Mouse (Mus musculus) stomach, embryonic 16.5 days (tissue): ENCODE data around the gene Lrit2. TPM values are rescaled to one million over a fixed set of nuclear protein-coding genes. Genes with fewer than 3 reads are reported as not detected.

ENCODE experiments used
- ATAC-seq: fragments of 200-750 bp; cut with Nextera tagmentation; 2 replicates; pipeline ENCODE4 v1.8.0; 2017; ENCODE audit warnings: moderate number of reproducible peaks, moderate TSS enrichment; ENCODE audit not compliant: insufficient read depth, low FRiP score
- H3K27ac ChIP-seq: fragments of 300-500 bp; sonication (generic); 2 replicates; pipeline ENCODE4 v1.5.1; 2014; ENCODE audit warnings: low read length
- H3K27me3 ChIP-seq: fragments of 300-500 bp; sonication (generic); 2 replicates; pipeline ENCODE4 v1.6.1; 2014; ENCODE audit warnings: low read length, control low read depth, mixed read lengths; ENCODE audit not compliant: control insufficient read depth, insufficient read depth
- H3K36me3 ChIP-seq: fragments of 300-500 bp; sonication (generic); 2 replicates; pipeline ENCODE4 v1.6.1; 2014; ENCODE audit warnings: low read length; ENCODE audit not compliant: control insufficient read depth, insufficient read depth
- H3K4me1 ChIP-seq: fragments of 300-500 bp; sonication (generic); 2 replicates; pipeline ENCODE4 v1.6.1; 2014; ENCODE audit warnings: low read length, control low read depth, mixed read lengths; ENCODE audit not compliant: control insufficient read depth, insufficient read depth
- H3K4me2 ChIP-seq: fragments of 300-500 bp; sonication (generic); 2 replicates; pipeline ENCODE4 v1.6.1; 2014; ENCODE audit warnings: low read depth, low read length, mixed read lengths
- H3K4me3 ChIP-seq: fragments of 300-500 bp; sonication (generic); replicated peaks from 2 replicates; pipeline ENCODE4 v1.5.1; 2014; ENCODE audit warnings: mild to moderate bottlenecking, low read length
- H3K9ac ChIP-seq: fragments of 300-500 bp; sonication (generic); 2 replicates; pipeline ENCODE4 v1.6.1; 2014; ENCODE audit warnings: low read length
- H3K9me3 ChIP-seq: fragments of 300-500 bp; sonication (generic); replicated peaks from 2 replicates; pipeline ENCODE4 v1.6.1; 2016; ENCODE audit warnings: low read length, control low read depth; ENCODE audit not compliant: control insufficient read depth
- WGBS: fragments of 180-500 bp; shearing (Covaris S2); extraction: QIAGEN DNeasy Blood & Tissue Kit; methylation state at CpG from one replicate; pipeline ENCODE4 v1.1.7; 2014; 5-methylcytosine and 5-hydroxymethylcytosine counted together
- polyA plus RNA-seq: library from polyadenylated mRNA; unstranded; fragments of >200 nt; fragmentation: Nextera tagmentation; extraction: Ambion mirVana; gene quantifications from 2 replicates; pipeline ENCODE4 v1.2.1, GENCODE M21; 2015

Lrit2 gene
- polyA plus RNA-seq, 1 experiment from 2014 or later: not detected

- WGBS: 46% methylated on average over 2 of the region's 2 CpGs
- Histone ChIP-seq H3K4me3 (no peak overlapping the region), H3K27ac (no peak overlapping the region), H3K9me3 (no peaks in the 10 kb centered on the region), H3K4me1 (no peaks in the 10 kb centered on the region), H3K36me3 (no peaks in the 10 kb centered on the region), H3K27me3 (no peaks in the 10 kb centered on the region), H3K4me2 (no peak overlapping the region), H3K9ac (no peak overlapping the region)
- no peak for ATAC-seq
These were observed 1.1 kb upstream of the Lrit2 start for GRCm38 (mm10) chr14:37066636-37067035.

DNA sequence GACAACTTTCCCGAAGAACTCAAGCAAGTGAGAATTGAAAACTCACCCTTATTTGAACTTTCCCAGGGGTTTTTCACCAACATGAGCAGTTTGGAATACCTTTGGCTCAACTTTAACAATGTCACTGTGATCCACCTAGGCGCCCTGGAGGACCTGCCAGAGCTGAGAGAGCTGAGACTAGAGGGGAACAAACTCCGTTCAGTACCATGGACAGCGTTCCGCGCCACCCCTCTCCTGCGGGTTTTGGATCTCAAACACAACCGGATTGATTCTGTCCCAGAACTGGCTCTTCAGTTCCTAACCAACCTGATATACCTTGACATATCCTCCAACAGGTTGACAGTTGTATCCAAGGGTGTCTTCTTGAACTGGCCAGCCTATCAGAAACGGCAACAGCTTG is 787 bp downstream of the Lrit2 start:
- Histone ChIP-seq H3K9me3 (no peaks in the 10 kb centered on the region), H3K4me2 (no peak overlapping the region), H3K27me3 (no peaks in the 10 kb centered on the region), H3K36me3 (no peaks in the 10 kb centered on the region), H3K4me1 (no peaks in the 10 kb centered on the region), H3K27ac (no peak overlapping the region), H3K4me3 (no peak overlapping the region), H3K9ac (no peak overlapping the region)
- ATAC-seq: no peak
- WGBS: 17% methylated on average over 9 of the region's 9 CpGs

DNA sequence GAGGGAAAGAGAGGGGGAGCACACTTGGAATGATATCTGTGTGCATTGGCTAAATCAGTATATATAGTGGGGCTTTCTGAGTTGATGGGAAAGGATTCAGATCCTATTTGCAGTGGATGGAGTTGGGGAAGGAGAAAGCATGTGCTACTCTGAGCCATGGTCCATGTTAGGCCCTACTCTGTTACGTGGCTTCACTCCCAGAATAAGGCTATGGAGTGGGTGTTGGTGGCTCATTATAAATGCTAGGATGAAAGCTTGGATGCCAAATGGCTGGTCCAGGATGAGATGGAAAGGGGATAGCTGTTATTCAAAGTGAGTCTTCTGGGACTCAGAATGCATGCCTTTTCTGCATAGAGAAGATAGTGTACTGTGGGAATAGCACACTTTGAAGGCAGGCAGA is 13.0 kb downstream of the Lrit2 start:
- H3K9ac ChIP-seq: no peak overlapping the region
- WGBS: 68% methylated on average over 1 of the region's 1 CpGs
- no peak overlapping the region for H3K4me2 ChIP-seq
- no peaks in the 10 kb centered on the region for H3K27me3 ChIP-seq
- no peaks in the 10 kb centered on the region for H3K4me1 ChIP-seq
- no peaks in the 10 kb centered on the region for H3K36me3 ChIP-seq
- ATAC-seq: no peak
- H3K4me3 ChIP-seq: no peak overlapping the region
- H3K9me3 ChIP-seq: no peaks in the 10 kb centered on the region
- H3K27ac ChIP-seq: no peak overlapping the region

DNA sequence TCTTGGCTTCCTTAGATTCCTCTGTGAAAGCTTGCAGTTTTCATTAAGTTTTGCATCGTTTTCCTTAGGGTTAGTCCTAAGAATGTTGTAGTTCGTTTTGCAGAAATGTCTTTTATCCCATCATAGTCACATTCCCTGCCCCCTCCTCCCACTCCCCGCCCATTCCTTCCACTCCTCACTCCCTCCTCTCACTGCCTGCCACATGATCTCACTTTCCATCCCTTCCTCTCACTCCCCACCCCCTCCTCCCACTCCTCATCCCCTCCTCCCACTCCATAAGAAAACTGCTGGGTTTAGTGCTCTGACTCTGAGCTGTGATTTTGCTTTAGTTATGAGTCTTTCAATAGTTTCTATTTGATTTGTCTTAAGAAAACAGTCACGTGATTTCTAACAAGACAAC is 16.0 kb downstream of the Lrit2 start:
- no peak overlapping the region for H3K4me3 ChIP-seq
- no peaks in the 10 kb centered on the region for H3K36me3 ChIP-seq
- H3K27me3 ChIP-seq: no peaks in the 10 kb centered on the region
- ATAC-seq: no peak
- H3K4me2 ChIP-seq: no peak overlapping the region
- 23% methylated on average over 4 of the region's 4 CpGs for WGBS
- no peaks in the 10 kb centered on the region for H3K4me1 ChIP-seq
- no peak overlapping the region for H3K9ac ChIP-seq
- no peak overlapping the region for H3K27ac ChIP-seq
- no peaks in the 10 kb centered on the region for H3K9me3 ChIP-seq

DNA sequence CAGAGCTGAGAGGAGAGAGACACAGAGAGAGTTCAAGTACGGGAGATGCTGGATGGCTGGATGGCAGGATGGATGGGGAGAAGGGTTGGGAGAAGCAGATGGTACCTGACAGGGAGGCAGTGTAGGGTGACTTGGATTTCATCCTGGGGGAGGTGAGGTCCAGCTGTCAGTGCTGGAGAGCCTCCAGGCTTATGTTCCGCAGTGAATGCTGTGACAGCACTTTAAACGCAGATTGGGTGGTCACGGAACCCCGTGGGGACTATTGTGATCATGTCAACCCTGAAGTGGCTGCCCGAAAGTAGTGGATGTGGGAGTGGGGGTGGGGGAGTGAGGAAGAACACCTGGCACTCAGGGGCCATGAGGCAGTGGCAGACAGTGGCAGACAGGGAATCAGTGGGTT is 26.7 kb downstream of the Lrit2 start:
- Histone ChIP-seq H3K4me1 (0 out of 2 replicates have a peak, but pooled peaks cover 4% of the 10 kb centered on the region), H3K4me2 (no peak overlapping the region), H3K27ac (no peak overlapping the region), H3K9ac (no peak overlapping the region), H3K4me3 (no peak overlapping the region), H3K9me3 (no peaks in the 10 kb centered on the region), H3K27me3 (peaks cover 21% of the 10 kb centered on the region), H3K36me3 (no peaks in the 10 kb centered on the region)
- ATAC-seq: no peak
- 57% methylated on average over 6 of the region's 6 CpGs for WGBS

DNA sequence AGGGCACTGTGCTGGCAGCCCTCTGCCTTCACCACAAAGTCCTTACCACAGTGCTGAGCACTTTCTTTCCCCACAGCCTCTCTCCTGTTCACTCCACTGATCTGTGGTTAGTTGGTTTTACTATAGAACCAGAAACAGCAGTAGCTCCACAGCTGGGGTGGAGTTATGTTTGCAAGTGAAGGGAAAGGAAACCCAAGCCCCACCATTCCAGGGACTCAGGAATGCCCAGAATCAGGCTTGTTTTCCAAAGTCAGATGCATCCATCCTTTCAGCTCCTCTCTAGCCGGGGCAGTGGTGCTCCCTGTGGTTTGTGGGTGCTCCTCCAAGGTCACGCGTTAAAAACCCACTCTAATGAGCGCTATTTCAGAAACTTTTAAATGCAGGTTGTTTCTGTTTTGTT is 27.8 kb downstream of the Lrit2 start:
- Histone ChIP-seq H3K36me3 (no peaks in the 10 kb centered on the region), H3K9ac (no peak overlapping the region)

GRCm38 (mm10) chr14:37097956-37098530 is 30.3 kb downstream of the Lrit2 start, which contains the start of gene Cdhr1:
TSS of gene Cdhr1 (minus strand) at chr14:37098347.
- Histone ChIP-seq H3K4me1 (0 out of 2 replicates have a peak, but pooled peaks cover 4% of the 10 kb centered on the region), H3K9ac (no peak within 1 kb of the TSS), H3K27me3 (peaks cover 21% of the 10 kb centered on the region), H3K27ac (no peak within 1 kb of the TSS), H3K9me3 (no peaks in the 10 kb centered on the region), H3K36me3 (no peaks in the 10 kb centered on the region), H3K4me2 (peak within 1 kb of the TSS; percentile 48), H3K4me3 (peak within 1 kb of the TSS; percentile 23)
- ATAC-seq: peak; percentile 42; the same call in 1 of the 2 replicates
- WGBS: under 1% methylated on average over 30 of the region's 30 CpGs

More for the DNA sequence above, 27.8 kb downstream of the Lrit2 start:
- 69% methylated on average over 4 of the region's 4 CpGs for WGBS
- Histone ChIP-seq H3K4me2 (no peak overlapping the region), H3K27me3 (peaks cover 21% of the 10 kb centered on the region), H3K27ac (no peak overlapping the region), H3K4me3 (no peak overlapping the region), H3K4me1 (0 out of 2 replicates have a peak, but pooled peaks cover 4% of the 10 kb centered on the region), H3K9me3 (no peaks in the 10 kb centered on the region)
- no peak for ATAC-seq

- Histone ChIP-seq H3K36me3 (no peaks in the 10 kb centered on the region), H3K9me3 (no peaks in the 10 kb centered on the region), H3K9ac (no peak overlapping the region), H3K4me1 (peaks cover 10% of the 10 kb centered on the region; the same call in 1 of the 2 replicates), H3K4me2 (no peak overlapping the region), H3K27ac (no peak overlapping the region), H3K27me3 (peaks cover 18% of the 10 kb centered on the region), H3K4me3 (no peak overlapping the region)
- 53% methylated on average over 5 of the region's 5 CpGs for WGBS
- no peak for ATAC-seq
These were observed 33.8 kb downstream of the Lrit2 start for GRCm38 (mm10) chr14:37101531-37101930.

GRCm38 (mm10) chr14:37102484-37102883 is 34.8 kb downstream of the Lrit2 start:
- 74% methylated on average over 3 of the region's 3 CpGs for WGBS
- H3K4me3 ChIP-seq: no peak overlapping the region

More at GRCm38 (mm10) chr14:37102484-37102883, 34.8 kb downstream of the Lrit2 start:
- Histone ChIP-seq H3K4me1 (peaks cover 10% of the 10 kb centered on the region; the same call in 1 of the 2 replicates), H3K9ac (no peak overlapping the region), H3K27ac (no peak overlapping the region), H3K9me3 (no peaks in the 10 kb centered on the region), H3K36me3 (no peaks in the 10 kb centered on the region), H3K27me3 (peaks cover 10% of the 10 kb centered on the region), H3K4me2 (no peak overlapping the region)
- ATAC-seq: no peak
